In genomic region chr15:89497391-89498048, GRCm38 (mm10) we compare ENCODE assay signal across 8 mouse cellular contexts. TPM values are rescaled to one million over a fixed set of nuclear protein-coding genes. Genes with fewer than 3 reads are reported as not detected.
DNase-seq lines count a peak whose midpoint lies in the region; TF ChIP-seq lines count a peak whose summit lies in the region.

No protein-coding gene starts in this region.

- TF ChIP-seq POLR2A in brain, embryonic 14.5 days (IDR thresholded peaks at IDR 0.05; ENCODE audit: borderline replicate concordance, extremely low read depth, insufficient read depth, insufficient read length, poor library complexity, severe bottlenecking): no peak

- intact Hi-C loops in heart, postnatal 14 days (cut with DNase I): loop anchor here (2.0 kb wide), 2 partner anchors 15 to 21 kb away; partner anchors contain the start of gene Arsa

- TF ChIP-seq CTCF in brain, embryonic 14.5 days (IDR thresholded peaks at IDR 0.05; ENCODE audit: borderline replicate concordance, extremely low read depth, insufficient read depth, insufficient read length): no peak

- peak; percentile 97 for DNase-seq in 416B (ENCODE audit: low read depth)
- DNase-seq in brain, embryonic 14.5 days (ENCODE audit: low read depth): peak; percentile 11
- peak; percentile 60 to 69 for DNase-seq in heart, postnatal 14 days
- DNase-seq in kidney, postnatal 4 days: peak; percentile 52 to 69
- peak; percentile 30 for DNase-seq in mesoderm, embryonic 11.5 days (ENCODE audit: low read depth, low spot score)
- DNase-seq in ovary, postnatal 14 days (ENCODE audit: low spot score): no peak
- no peak for DNase-seq in frontal cortex, postnatal 14 days (ENCODE audit: low spot score in 2 of 2)
- DNase-seq in testis, postnatal 14 days (ENCODE audit: low spot score): no peak

RNA-seq across cellular contexts. Expression of gene Shank3, which starts 1.9 kb away (rescaled TPM):
- polyA plus RNA-seq in brain, embryonic 14.5 days (2012; rRNA removed): 31.2 and 41.5 TPM in 2 replicates
- 10 to 100 TPM; 78.7 to 83.9 TPM for total RNA-seq in heart, postnatal 14 days (2021)

RNA-seq across cellular contexts. Expression of gene Arsa, which starts 20.3 kb away (rescaled TPM):
- 25.3 and 28.6 TPM in 2 replicates for polyA plus RNA-seq in brain, embryonic 14.5 days (2012; rRNA removed)
- 10 to 100 TPM; 13.7 to 15.5 TPM for total RNA-seq in heart, postnatal 14 days (2021)

RNA-seq across cellular contexts. Expression of gene Mapk8ip2, which starts 43.8 kb away (rescaled TPM):
- polyA plus RNA-seq in brain, embryonic 14.5 days (2012; rRNA removed): 87.2 and 99.5 TPM in 2 replicates
- under 1 TPM; 0.05 to 0.31 TPM for total RNA-seq in heart, postnatal 14 days (2021)

Comparison
In these comparisons a context has a peak if more than half of its experiments do, and no peak if none do; other contexts are left out.
1. DNase-seq: peak in 416B (single experiment), brain, embryonic 14.5 days (single experiment), heart, postnatal 14 days (2 of 2), kidney, postnatal 4 days (2 of 2) and mesoderm, embryonic 11.5 days (single experiment); none in ovary, postnatal 14 days (single experiment), frontal cortex, postnatal 14 days (0 of 2) and testis, postnatal 14 days (single experiment).